Mouse (Mus musculus): Measurements from ENCODE around the gene Ptprd.

GRCm38 (mm10) chr4:76290484-76290818 lies 1921.3 kb downstream of the Ptprd start:
- TF ChIP-seq CTCF (conservative IDR thresholded peaks at IDR 0.05; ENCODE audit: low read length) (no peak), NANOG (IDR thresholded peaks at IDR 0.05; ENCODE audit: borderline replicate concordance, low read length) (no peak)
